ENCODE assay signal across 8 mouse cellular contexts in the genomic region with DNA sequence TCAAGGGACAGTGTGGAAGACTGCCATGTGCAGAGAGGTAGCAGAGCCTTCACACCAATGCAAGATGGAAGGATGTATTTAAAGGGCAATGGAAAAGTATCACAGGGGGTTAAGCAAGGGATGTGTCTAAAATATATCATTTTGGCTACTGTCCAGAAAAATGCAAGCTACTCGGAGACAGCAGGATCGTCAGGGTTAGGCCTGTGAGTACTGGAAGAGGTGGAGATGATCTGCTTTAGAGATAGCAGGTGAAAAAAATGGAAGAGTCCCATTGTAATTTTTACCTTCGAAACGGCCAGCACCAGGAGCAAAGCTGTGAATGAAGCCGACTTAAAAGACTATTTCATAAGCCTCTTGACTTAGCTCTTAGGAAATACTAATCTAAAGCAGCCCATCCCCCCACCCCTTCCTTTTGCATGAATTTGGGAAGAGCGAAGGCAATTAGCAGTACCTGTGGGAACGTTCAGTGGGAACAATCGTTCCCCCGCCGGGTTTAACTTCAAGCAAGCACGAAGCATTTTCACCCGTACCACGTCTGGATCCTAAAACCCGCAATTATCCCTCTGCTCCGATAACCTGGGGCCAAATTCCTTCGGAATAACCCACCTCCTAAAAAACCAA. TPM values are rescaled to one million over a fixed set of nuclear protein-coding genes. Genes with fewer than 3 reads are reported as not detected.
DNase-seq lines count a peak whose midpoint lies in the region; ATAC-seq and TF ChIP-seq lines count a peak whose summit lies in the region.

No protein-coding gene starts in this region.

- H3K36me3 ChIP-seq in testis, adult 2 months (ENCODE audit: control insufficient read depth, insufficient read depth, low read length): no peaks in the 10 kb centered on the region
- no peaks in the 10 kb centered on the region for H3K36me3 ChIP-seq in myocyte (ENCODE audit: control insufficient read depth, insufficient read depth)

- no peaks in the 10 kb centered on the region for H3K27me3 ChIP-seq in testis, adult 2 months (ENCODE audit: control insufficient read depth, insufficient read depth, low read length)
- no peaks in the 10 kb centered on the region for H3K27me3 ChIP-seq in myocyte (ENCODE audit: control insufficient read depth, insufficient read depth, insufficient read length)

- peak overlapping the region; percentile 51; the same call in 1 of the 2 replicates for H3K27ac ChIP-seq in testis, adult 2 months (ENCODE audit: control insufficient read depth, insufficient read depth, low read depth, low read length)

- ATAC-seq in inflammation-experienced regulatory T-cells, adult 6 months: peak; percentile 0

- peak overlapping the region; percentile 85 for H3ac ChIP-seq in myocyte (ENCODE audit: control insufficient read depth, insufficient read length)

- peak; percentile 15 for DNase-seq in adrenal gland, adult 2 months
- no peak for DNase-seq in adrenal gland, adult 18-20 months (ENCODE audit: low spot score in 2 of 2)
- no peak for DNase-seq in testis, postnatal 14 days (ENCODE audit: low spot score)
- no peak for DNase-seq in right cerebral cortex, postnatal 25 days
- no peak for DNase-seq in spleen, adult 12 weeks (ENCODE audit: low spot score)

- peak overlapping the region; percentile 86 for H3K4me3 ChIP-seq in testis, adult 2 months (ENCODE audit: control insufficient read depth, low read depth, low read length)
- peak overlapping the region; percentile 78 for H3K4me3 ChIP-seq in myocyte

- H3K4me2 ChIP-seq in myocyte (ENCODE audit: low read depth): peak overlapping the region; percentile 94

- no peak for TF ChIP-seq POLR2A in testis, adult 2 months (IDR thresholded peaks at IDR 0.05; ENCODE audit: control insufficient read depth, low read depth, low read length)
- no peak for TF ChIP-seq POLR2A in myocyte (IDR thresholded peaks at IDR 0.05; ENCODE audit: insufficient read length, low read depth)

- H3K4me1 ChIP-seq in testis, adult 2 months (ENCODE audit: control insufficient read depth, insufficient read depth, low read length): no peaks in the 10 kb centered on the region

- TF ChIP-seq CTCF in testis, adult 2 months (IDR thresholded peaks at IDR 0.05; ENCODE audit: control insufficient read depth, insufficient read depth, insufficient replicate concordance, low read depth, low read length): no peak

- peaks cover 41% of the 10 kb centered on the region for H3K79me2 ChIP-seq in myocyte (ENCODE audit: control insufficient read depth, insufficient read depth)

TF ChIP-seq in myocyte, 11 proteins besides CTCF, POLR2A, EP300 and RAD21:
- no peak for TF ChIP-seq POLR2AphosphoS2 (IDR thresholded peaks at IDR 0.05; ENCODE audit: insufficient read length, low read depth)
- no peak for TF ChIP-seq CEBPB (IDR thresholded peaks at IDR 0.05; ENCODE audit: insufficient read depth, poor library complexity, severe bottlenecking)
- no peak for TF ChIP-seq REST (IDR thresholded peaks at IDR 0.05; ENCODE audit: insufficient read depth, insufficient read length)
- no peak for TF ChIP-seq MAX (IDR thresholded peaks at IDR 0.05; ENCODE audit: low read depth)
- no peak for TF ChIP-seq SRF (IDR thresholded peaks at IDR 0.05; ENCODE audit: control insufficient read depth, insufficient read length, low read depth)
- TF ChIP-seq MYOD1 (IDR thresholded peaks at IDR 0.05; ENCODE audit: control insufficient read depth in 1 of 3, insufficient read length in 2 of 3, low read depth in 2 of 3): no peak
- no peak for TF ChIP-seq E2F4 (IDR thresholded peaks at IDR 0.05; ENCODE audit: insufficient read depth)
TF ChIP-seq in myocyte: peak in this region for 0.

RNA-seq across cellular contexts. Expression of gene Scaf8, which starts 0.9 kb away (rescaled TPM):
- 10 to 100 TPM; 37.0 to 46.6 TPM for total RNA-seq in adrenal gland, adult 2 months (2021)
- polyA plus RNA-seq in adrenal gland, adult 2 months (2012; rRNA removed): 23.6 and 30.4 TPM in 2 replicates
- 10 to 100 TPM; 43.4 to 45.8 TPM for total RNA-seq in adrenal gland, adult 18-20 months (2021)
- 12.9 and 15.6 TPM in 2 replicates for polyA plus RNA-seq in testis, adult 2 months (2012; rRNA removed)
- polyA plus RNA-seq in inflammation-experienced regulatory T-cells, adult 6 months (2017; shearing (Covaris generic)): 10 to 100 TPM; 23.2 to 30.0 (median 26.4) TPM
- 15.4 TPM for polyA plus RNA-seq in myocyte (2012; fragmentation: generic; extraction: Trizol)
